Mouse (Mus musculus) embryo, embryonic 11 days (tissue): Measurements from ENCODE around the gene Coa3.

Experiments used
- DNase-seq: peaks from one replicate; pipeline ENCODE4 v3.0.0-alpha.2; 2015

Coa3 gene

GRCm38 (mm10) chr11:101251031-101251430 lies 27.9 kb downstream of the Coa3 start:
- no peak for DNase-seq

- DNase-seq: peak; percentile 79
Measured at GRCm38 (mm10) chr11:101248258-101248994, 30.5 kb downstream of the Coa3 start.

GRCm38 (mm10) chr11:101247521-101248030 lies 31.3 kb downstream of the Coa3 start:
- no peak for DNase-seq

- no peak for DNase-seq
Measured at GRCm38 (mm10) chr11:101246702-101247012, 32.3 kb downstream of the Coa3 start.

- DNase-seq: peak; percentile 72
Measured at GRCm38 (mm10) chr11:101245855-101246701, 32.8 kb downstream of the Coa3 start, which contains the start of gene Ramp2. Ramp2 (plus strand) TSS chr11:101246028.

GRCm38 (mm10) chr11:101245071-101245470 lies 33.8 kb downstream of the Coa3 start:
- peak; percentile 74 for DNase-seq

GRCm38 (mm10) chr11:101238071-101238647 lies 40.8 kb downstream of the Coa3 start:
- peak; percentile 27 for DNase-seq

- DNase-seq: no peak
Measured at GRCm38 (mm10) chr11:101236782-101237181, 42.1 kb downstream of the Coa3 start.

GRCm38 (mm10) chr11:101235429-101235828 lies 43.5 kb downstream of the Coa3 start:
- DNase-seq: no peak

GRCm38 (mm10) chr11:101234124-101234523 lies 44.8 kb downstream of the Coa3 start:
- no peak for DNase-seq

- no peak for DNase-seq
Measured at GRCm38 (mm10) chr11:101233240-101233639, 45.7 kb downstream of the Coa3 start.

GRCm38 (mm10) chr11:101232010-101232839 lies 46.7 kb downstream of the Coa3 start:
- DNase-seq: peak; percentile 59

- DNase-seq: peak; percentile 60
Measured at GRCm38 (mm10) chr11:101230991-101231871, 47.7 kb downstream of the Coa3 start.

- peak; percentile 32 for DNase-seq
Measured at GRCm38 (mm10) chr11:101230526-101230925, 48.4 kb downstream of the Coa3 start.

- peak; percentile 22 for DNase-seq
Measured at GRCm38 (mm10) chr11:101230061-101230511, 48.8 kb downstream of the Coa3 start.

- DNase-seq: no peak
Measured at GRCm38 (mm10) chr11:101229361-101229900, 49.5 kb downstream of the Coa3 start.
